Mouse (Mus musculus) neural tube, embryonic 12.5 days (tissue): Measurements from ENCODE around the gene Ctla2b. TPM values are rescaled to one million over a fixed set of nuclear protein-coding genes. Genes with fewer than 3 reads are reported as not detected.
"Not testable (repeated sequence)": the region's sequence is repeated elsewhere in the genome, so short reads cannot be mapped to it uniquely, and the experiment has no call there.

Experiments
- ATAC-seq: fragments of 200-750 bp; cut with Nextera tagmentation; 2 replicates; pipeline ENCODE4 v1.8.0; 2017; ENCODE audit warnings: low read depth, mild to moderate bottlenecking, moderate TSS enrichment, moderate library complexity; ENCODE audit not compliant: low FRiP score
- H3K27ac ChIP-seq: fragments of 300-500 bp; sonication (generic); 2 replicates; pipeline ENCODE4 v1.5.1; 2016
- H3K27me3 ChIP-seq: fragments of 300-500 bp; sonication (generic); replicated peaks from 2 replicates; pipeline ENCODE4 v1.6.1; 2016; ENCODE audit warnings: mild to moderate bottlenecking
- H3K36me3 ChIP-seq: fragments of 300-500 bp; sonication (generic); 2 replicates; pipeline ENCODE4 v1.6.1; 2016; ENCODE audit warnings: mild to moderate bottlenecking
- H3K4me1 ChIP-seq: fragments of 300-500 bp; sonication (generic); 2 replicates; pipeline ENCODE4 v1.6.1; 2016
- H3K4me2 ChIP-seq: fragments of 300-500 bp; sonication (generic); replicated peaks from 2 replicates; pipeline ENCODE4 v1.6.1; 2016; ENCODE audit warnings: mild to moderate bottlenecking
- H3K4me3 ChIP-seq: fragments of 300-500 bp; sonication (generic); 2 replicates; pipeline ENCODE4 v1.5.1; 2016
- H3K9ac ChIP-seq: fragments of 300-500 bp; sonication (generic); 2 replicates; pipeline ENCODE4 v1.6.1; 2016; ENCODE audit warnings: mild to moderate bottlenecking
- H3K9me3 ChIP-seq: fragments of 300-500 bp; sonication (generic); 2 replicates; pipeline ENCODE4 v1.6.1; 2016; ENCODE audit warnings: mild to moderate bottlenecking
- WGBS: fragments of 180-500 bp; shearing (Covaris S2); methylation state at CpG from one replicate; pipeline ENCODE4 v1.1.7; 2016; 5-methylcytosine and 5-hydroxymethylcytosine counted together
- polyA plus RNA-seq: library from polyadenylated mRNA; unstranded; fragments of >200 nt; fragmentation: Nextera tagmentation; extraction: Ambion mirVana; gene quantifications from 2 replicates; pipeline ENCODE4 v1.2.1, GENCODE M21; 2016

Ctla2b gene
- polyA plus RNA-seq = 1.9 and 2.2 TPM in 2 replicates

GRCm38 (mm10) chr13:60897328-60897727, at the start of gene Ctla2b:
Gene Ctla2b, minus strand, starts transcription at chr13:60897447.
- 72% methylated on average over 3 of the region's 3 CpGs for WGBS
- H3K4me3 ChIP-seq = no peak within 1 kb of the TSS
- no peak within 1 kb of the TSS for H3K9ac ChIP-seq

GRCm38 (mm10) chr13:60941884-60942283, 44.6 kb upstream of the Ctla2b start, which contains the start of gene Tpbpa:
Gene Tpbpa, minus strand, starts transcription at chr13:60941984.
- H3K4me1 ChIP-seq, H3K4me2 ChIP-seq, H3K27me3 ChIP-seq, H3K4me3 ChIP-seq, H3K27ac ChIP-seq, ATAC-seq, H3K9ac ChIP-seq, H3K36me3 ChIP-seq: not testable (repeated sequence)
- H3K9me3 ChIP-seq = peaks cover 16% of the 10 kb centered on the region
- WGBS = 82% methylated on average over 3 of the region's 3 CpGs

More at GRCm38 (mm10) chr13:60897328-60897727, at the start of gene Ctla2b:
- Histone ChIP-seq H3K9me3 (0 out of 2 replicates have a peak, but pooled peaks cover 4% of the 10 kb centered on the region), H3K27ac (no peak within 1 kb of the TSS), H3K4me2 (no peak within 1 kb of the TSS), H3K27me3 (no peaks in the 10 kb centered on the region), H3K4me1 (no peaks in the 10 kb centered on the region), H3K36me3 (no peaks in the 10 kb centered on the region)
- ATAC-seq = no peak

GRCm38 (mm10) chr13:60936500-60936901, 39.3 kb upstream of the Ctla2b start, which contains the start of the genes Gm49391 and Ctla2a:
Gene Gm49391, minus strand, starts transcription at chr13:60936571.
Gene Ctla2a, minus strand, starts transcription at chr13:60936625.
- no peak within 1 kb of the TSS for H3K27ac ChIP-seq
- no peaks in the 10 kb centered on the region for H3K27me3 ChIP-seq
- no peaks in the 10 kb centered on the region for H3K4me1 ChIP-seq
- no peak within 1 kb of the TSS for H3K4me3 ChIP-seq
- no peak for ATAC-seq
- H3K9ac ChIP-seq = no peak within 1 kb of the TSS
- no peak within 1 kb of the TSS for H3K4me2 ChIP-seq
- no peaks in the 10 kb centered on the region for H3K36me3 ChIP-seq
- WGBS = 73% methylated on average over 5 of the region's 5 CpGs
- H3K9me3 ChIP-seq = peaks cover 11% of the 10 kb centered on the region

- ATAC-seq, H3K27ac ChIP-seq, H3K27me3 ChIP-seq, H3K4me2 ChIP-seq, H3K9ac ChIP-seq, H3K4me1 ChIP-seq, H3K4me3 ChIP-seq, H3K36me3 ChIP-seq: not testable (repeated sequence)
- WGBS = 70% methylated on average over 2 of the region's 2 CpGs
- H3K9me3 ChIP-seq = peaks cover 11% of the 10 kb centered on the region
Measured at GRCm38 (mm10) chr13:60935490-60935889, 38.2 kb upstream of the Ctla2b start, which contains the start of gene Gm49393. Gene Gm49393, minus strand, starts transcription at chr13:60935590.

GRCm38 (mm10) chr13:60904780-60905179, 7.5 kb upstream of the Ctla2b start, which contains the start of gene Tpbpb:
Gene Tpbpb, minus strand, starts transcription at chr13:60904880.
- H3K9me3 ChIP-seq, H3K9ac ChIP-seq, H3K27me3 ChIP-seq, H3K4me1 ChIP-seq, H3K36me3 ChIP-seq, H3K27ac ChIP-seq, H3K4me2 ChIP-seq, H3K4me3 ChIP-seq, ATAC-seq: not testable (repeated sequence)
- 91% methylated on average over 2 of the region's 2 CpGs for WGBS

GRCm38 (mm10) chr13:60896794-60897193, 453 bp downstream of the Ctla2b start, which contains the start of gene Gm49392:
Gene Gm49392, minus strand, starts transcription at chr13:60896894.
- not testable (repeated sequence) for H3K9ac ChIP-seq, ATAC-seq, H3K4me3 ChIP-seq, H3K4me1 ChIP-seq, H3K27me3 ChIP-seq, H3K4me2 ChIP-seq, H3K36me3 ChIP-seq, H3K9me3 ChIP-seq, H3K27ac ChIP-seq
- 90% methylated on average over 7 of the region's 8 CpGs for WGBS

GRCm38 (mm10) chr13:60895406-60896160, 1.7 kb downstream of the Ctla2b start:
- Histone ChIP-seq H3K27me3 (no peaks in the 10 kb centered on the region), H3K27ac (no peak overlapping the region), H3K36me3 (no peaks in the 10 kb centered on the region), H3K4me3 (no peak overlapping the region), H3K4me2 (no peak overlapping the region), H3K4me1 (no peaks in the 10 kb centered on the region), H3K9ac (no peak overlapping the region), H3K9me3 (0 out of 2 replicates have a peak, but pooled peaks cover 4% of the 10 kb centered on the region)
- ATAC-seq = no peak

GRCm38 (mm10) chr13:60892301-60892700, 4.9 kb downstream of the Ctla2b start:
- no peak overlapping the region for H3K27ac ChIP-seq
- H3K27me3 ChIP-seq = no peaks in the 10 kb centered on the region
- no peak overlapping the region for H3K4me3 ChIP-seq
- H3K36me3 ChIP-seq = no peaks in the 10 kb centered on the region
- no peaks in the 10 kb centered on the region for H3K4me1 ChIP-seq
- H3K9ac ChIP-seq = no peak overlapping the region
- H3K4me2 ChIP-seq = no peak overlapping the region
- 94% methylated on average over 1 of the region's 1 CpGs for WGBS
- H3K9me3 ChIP-seq = 0 out of 2 replicates have a peak, but pooled peaks cover 1% of the 10 kb centered on the region
- no peak for ATAC-seq

GRCm38 (mm10) chr13:60864281-60864680, 33.0 kb downstream of the Ctla2b start, which contains the start of gene 4930486L24Rik:
Gene 4930486L24Rik, minus strand, starts transcription at chr13:60864475.
- H3K4me3 ChIP-seq = no peak within 1 kb of the TSS
- H3K4me1 ChIP-seq = no peaks in the 10 kb centered on the region
- H3K4me2 ChIP-seq = no peak within 1 kb of the TSS
- H3K36me3 ChIP-seq = no peaks in the 10 kb centered on the region
- 0 out of 2 replicates have a peak, but pooled peaks cover 4% of the 10 kb centered on the region for H3K9me3 ChIP-seq
- H3K27me3 ChIP-seq = no peaks in the 10 kb centered on the region
- no peak within 1 kb of the TSS for H3K27ac ChIP-seq
- no peak for ATAC-seq
- H3K9ac ChIP-seq = no peak within 1 kb of the TSS
- 79% methylated on average over 1 of the region's 1 CpGs for WGBS

GRCm38 (mm10) chr13:60848241-60849120, 48.8 kb downstream of the Ctla2b start:
- H3K4me3 ChIP-seq = no peak overlapping the region
- H3K27ac ChIP-seq = no peak overlapping the region
- no peak overlapping the region for H3K9ac ChIP-seq
- H3K36me3 ChIP-seq = no peaks in the 10 kb centered on the region
- WGBS = 87% methylated on average over 4 of the region's 4 CpGs
- no peak overlapping the region for H3K4me2 ChIP-seq
- H3K4me1 ChIP-seq = no peaks in the 10 kb centered on the region
- no peaks in the 10 kb centered on the region for H3K27me3 ChIP-seq
- no peaks in the 10 kb centered on the region for H3K9me3 ChIP-seq
- ATAC-seq = no peak
